Mouse (Mus musculus) limb, embryonic 14.5 days (tissue): ENCODE results near the gene Tyrp1. TPM values are rescaled to one million over a fixed set of nuclear protein-coding genes. Genes with fewer than 3 reads are reported as not detected.

Source experiments
- ATAC-seq: fragments of 200-750 bp; cut with Nextera tagmentation; 2 replicates; pipeline ENCODE4 v1.8.0; 2017; ENCODE audit warnings: low read depth, moderate number of reproducible peaks, moderate TSS enrichment; ENCODE audit not compliant: low FRiP score
- DNase-seq: peaks from one replicate; pipeline ENCODE4 v3.0.0-alpha.2; 2015; ENCODE audit warnings: low spot score
- H3K27ac ChIP-seq: fragments of 300-500 bp; sonication (generic); replicated peaks from 2 replicates; pipeline ENCODE4 v1.5.1; 2014; ENCODE audit warnings: low read depth, mild to moderate bottlenecking, low read length, moderate library complexity, mixed read lengths
- H3K27me3 ChIP-seq: fragments of 300-500 bp; sonication (generic); 2 replicates; pipeline ENCODE4 v1.6.1; 2014; ENCODE audit warnings: low read length, mixed read lengths; ENCODE audit not compliant: control insufficient read depth, insufficient read depth
- H3K36me3 ChIP-seq: fragments of 300-500 bp; sonication (generic); 2 replicates; pipeline ENCODE4 v1.6.1; 2014; ENCODE audit warnings: mild to moderate bottlenecking, low read length, moderate library complexity, mixed read lengths; ENCODE audit not compliant: control insufficient read depth, insufficient read depth
- H3K4me1 ChIP-seq: fragments of 300-500 bp; sonication (generic); 2 replicates; pipeline ENCODE4 v1.6.1; 2014; ENCODE audit warnings: antibody characterized with exemption, low read length, mixed read lengths; ENCODE audit not compliant: control insufficient read depth, insufficient read depth
- H3K4me2 ChIP-seq: fragments of 300-500 bp; sonication (generic); replicated peaks from 2 replicates; pipeline ENCODE4 v1.6.1; 2014; ENCODE audit warnings: low read depth, mild to moderate bottlenecking, low read length, moderate library complexity; ENCODE audit not compliant: severe bottlenecking
- H3K4me3 ChIP-seq: fragments of 300-500 bp; sonication (generic); replicated peaks from 2 replicates; pipeline ENCODE4 v1.5.1; 2014; ENCODE audit warnings: low read length
- H3K9ac ChIP-seq: fragments of 300-500 bp; sonication (generic); 2 replicates; pipeline ENCODE4 v1.6.1; 2014; ENCODE audit warnings: mild to moderate bottlenecking, low read depth, low read length, moderate library complexity; ENCODE audit not compliant: severe bottlenecking
- H3K9me3 ChIP-seq: fragments of 300-500 bp; sonication (generic); 2 replicates; pipeline ENCODE4 v1.6.1; 2016; ENCODE audit warnings: low read length; ENCODE audit not compliant: control insufficient read depth
- POLR2A ChIP-seq: fragments of 200-500 bp; IDR thresholded peaks from 2 replicates; pipeline ENCODE4 v1.8.0; 2012; ENCODE audit warnings: inconsistent platforms, mild to moderate bottlenecking, moderate library complexity, borderline replicate concordance; ENCODE audit not compliant: insufficient read depth, insufficient read length; ENCODE audit errors: extremely low read depth
- WGBS: fragments of 180-500 bp; shearing (Covaris S2); extraction: QIAGEN DNeasy Blood & Tissue Kit; methylation state at CpG from one replicate; pipeline ENCODE4 v1.1.7; 2014; 5-methylcytosine and 5-hydroxymethylcytosine counted together
- polyA plus RNA-seq, 2 experiments: library from polyadenylated mRNA; depleted of rRNA in 1 of 2; stranded (reverse) in 1 of 2; unstranded in 1 of 2; fragments of >200 nt; fragmentation: Nextera tagmentation in 1 of 2; extraction: Ambion mirVana in 1 of 2; gene quantifications; 2 replicates each; pipeline versions ENCODE4 v1.2.1 to v1.2.3; 2012 to 2014

The Tyrp1 gene
- polyA plus RNA-seq, 2 experiments: 0.14 TPM; not detected in 1

DNA sequence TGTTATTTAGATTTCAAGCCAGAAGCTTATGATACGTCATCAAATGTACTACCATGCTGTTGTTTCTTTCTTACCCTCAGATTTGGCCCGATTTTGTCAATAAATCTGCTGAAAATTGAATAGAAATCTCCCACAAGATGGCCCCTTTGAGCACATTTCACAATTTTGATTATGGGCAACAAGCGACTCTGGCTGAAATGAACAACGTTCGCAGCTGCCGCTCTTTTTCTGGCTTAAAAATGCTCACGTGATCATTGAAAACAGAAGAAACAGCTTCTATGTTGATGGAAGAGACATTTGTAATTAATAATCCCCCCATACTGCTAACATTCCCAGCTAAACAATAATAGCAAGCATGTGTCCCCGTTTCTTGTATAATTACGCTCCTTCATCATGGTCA is 29.0 kb downstream of the Tyrp1 start:
- no peak for TF ChIP-seq POLR2A
- WGBS: 77% methylated on average over 9 of the region's 9 CpGs

DNA sequence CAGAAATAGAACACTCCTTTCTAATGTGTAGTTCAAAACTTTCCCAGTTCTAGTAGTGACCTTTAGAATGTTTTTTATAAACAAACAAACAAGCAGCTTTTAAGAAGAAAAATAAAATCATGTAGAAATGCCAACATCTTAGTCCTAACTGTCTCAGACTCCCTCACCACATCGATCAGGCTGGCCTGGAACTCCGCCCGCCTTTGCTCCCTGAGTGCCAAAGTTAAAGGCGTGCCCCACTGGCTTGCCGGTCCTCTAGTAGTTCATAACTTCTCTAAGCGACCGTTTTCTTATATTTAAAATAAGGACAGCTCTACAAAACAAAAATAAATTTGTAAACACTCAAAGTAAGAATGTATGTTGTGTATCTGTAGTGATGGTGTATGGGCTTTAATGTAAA is 30.0 kb downstream of the Tyrp1 start:
- Histone ChIP-seq H3K9me3 (no peaks in the 10 kb centered on the region), H3K9ac (no peak overlapping the region), H3K4me1 (no peaks in the 10 kb centered on the region), H3K4me2 (no peak overlapping the region), H3K4me3 (no peak overlapping the region), H3K36me3 (no peaks in the 10 kb centered on the region), H3K27ac (no peak overlapping the region), H3K27me3 (no peaks in the 10 kb centered on the region)
- 63% methylated on average over 7 of the region's 7 CpGs for WGBS
- no peak for TF ChIP-seq POLR2A
- DNase-seq (no peak), ATAC-seq (no peak)

More for the DNA sequence above, 29.0 kb downstream of the Tyrp1 start:
- H3K36me3 ChIP-seq: no peaks in the 10 kb centered on the region
- no peaks in the 10 kb centered on the region for H3K4me1 ChIP-seq
- DNase-seq: no peak
- H3K4me3 ChIP-seq: no peak overlapping the region
- ATAC-seq: no peak
- H3K4me2 ChIP-seq: no peak overlapping the region
- H3K27ac ChIP-seq: no peak overlapping the region
- H3K9ac ChIP-seq: no peak overlapping the region
- no peaks in the 10 kb centered on the region for H3K27me3 ChIP-seq
- H3K9me3 ChIP-seq: no peaks in the 10 kb centered on the region

DNA sequence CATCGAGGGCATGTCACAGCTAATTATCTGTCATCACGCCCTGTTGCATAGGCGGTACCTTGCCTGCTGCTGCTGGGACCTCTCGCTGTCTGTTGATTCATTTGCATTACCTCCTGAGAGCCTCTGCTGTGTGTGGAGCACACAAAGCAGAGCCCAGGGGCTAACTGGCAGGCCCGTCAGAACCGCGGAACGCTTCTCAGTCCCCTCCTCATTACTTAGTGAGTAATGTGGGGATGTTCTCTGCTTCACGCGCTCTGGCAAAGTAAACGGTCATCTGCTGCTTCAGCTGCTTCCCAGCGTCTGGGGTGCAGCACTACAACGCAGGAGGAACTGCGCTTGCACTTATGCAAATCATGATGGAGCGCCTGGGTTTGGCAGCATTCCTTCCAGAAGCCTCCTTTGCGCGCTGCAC is 30.6 kb downstream of the Tyrp1 start:
- peak overlapping the region; percentile 64 for H3K4me2 ChIP-seq
- no peaks in the 10 kb centered on the region for H3K4me1 ChIP-seq
- H3K27me3 ChIP-seq: no peaks in the 10 kb centered on the region
- ATAC-seq (no peak), DNase-seq (peak; percentile 14)
- 2% methylated on average over 17 of the region's 17 CpGs for WGBS
- H3K36me3 ChIP-seq: no peaks in the 10 kb centered on the region
- no peak overlapping the region for H3K27ac ChIP-seq
- 0 out of 2 replicates have a peak overlapping the region, but pooled peaks have one; percentile 21 for H3K9ac ChIP-seq
- TF ChIP-seq POLR2A: no peak
- no peaks in the 10 kb centered on the region for H3K9me3 ChIP-seq
- H3K4me3 ChIP-seq: peak overlapping the region; percentile 33

DNA sequence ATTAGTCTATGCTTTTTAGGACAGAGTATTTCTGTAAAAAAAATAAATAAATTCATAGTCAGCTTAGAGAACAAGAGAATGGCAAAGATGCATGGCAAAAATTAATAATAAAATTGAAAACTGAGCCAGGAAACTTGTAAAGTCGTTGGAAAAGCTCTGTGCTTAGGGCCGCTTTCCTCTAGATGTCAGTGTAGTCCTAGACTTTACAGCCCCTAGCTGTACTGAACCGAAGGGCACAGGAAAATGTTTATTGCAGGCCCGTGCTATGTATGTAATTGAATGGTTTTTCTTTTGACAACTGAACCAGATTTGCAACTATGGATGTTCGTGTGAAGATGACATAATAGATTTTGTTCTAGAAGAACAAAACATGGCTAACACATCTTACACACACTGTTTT is 32.1 kb downstream of the Tyrp1 start:
- no peak overlapping the region for H3K27ac ChIP-seq
- no peaks in the 10 kb centered on the region for H3K36me3 ChIP-seq
- DNase-seq: peak; percentile 76
- H3K4me3 ChIP-seq: no peak overlapping the region
- no peak overlapping the region for H3K4me2 ChIP-seq
- 13% methylated on average over 5 of the region's 5 CpGs for WGBS
- H3K9me3 ChIP-seq: no peaks in the 10 kb centered on the region
- H3K9ac ChIP-seq: no peak overlapping the region
- H3K27me3 ChIP-seq: no peaks in the 10 kb centered on the region
- no peaks in the 10 kb centered on the region for H3K4me1 ChIP-seq
- ATAC-seq: peak; percentile 78; the same call in 1 of the 2 replicates
- no peak for TF ChIP-seq POLR2A

DNA sequence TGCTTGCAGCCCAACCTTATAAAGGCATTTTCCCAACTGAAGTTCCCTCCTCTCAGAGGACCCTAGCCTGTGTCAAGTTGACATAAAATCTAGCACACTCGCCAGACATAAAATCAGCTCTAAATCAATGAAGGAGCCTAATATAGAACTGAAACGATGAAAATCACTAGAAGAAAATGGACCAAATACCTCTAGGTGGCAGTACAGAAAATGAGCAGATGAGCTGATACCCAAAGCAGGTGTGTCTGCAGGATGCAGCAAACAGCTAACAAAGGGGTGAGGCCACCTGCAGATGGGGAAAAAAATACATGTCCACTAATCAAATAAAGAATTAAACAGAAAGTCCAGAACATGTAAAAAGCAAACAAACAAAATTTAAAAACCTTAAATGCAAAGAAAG is 35.7 kb downstream of the Tyrp1 start:
- Histone ChIP-seq H3K27ac (no peak overlapping the region), H3K4me3 (no peak overlapping the region), H3K36me3 (no peaks in the 10 kb centered on the region), H3K27me3 (no peaks in the 10 kb centered on the region), H3K4me2 (no peak overlapping the region), H3K9me3 (no peaks in the 10 kb centered on the region), H3K9ac (no peak overlapping the region), H3K4me1 (no peaks in the 10 kb centered on the region)
- WGBS: 57% methylated on average over 2 of the region's 2 CpGs
- ATAC-seq (no peak), DNase-seq (no peak)
- no peak for TF ChIP-seq POLR2A
